Comparison of ENCODE assay signal across 16 mouse cellular contexts in the genomic region with DNA sequence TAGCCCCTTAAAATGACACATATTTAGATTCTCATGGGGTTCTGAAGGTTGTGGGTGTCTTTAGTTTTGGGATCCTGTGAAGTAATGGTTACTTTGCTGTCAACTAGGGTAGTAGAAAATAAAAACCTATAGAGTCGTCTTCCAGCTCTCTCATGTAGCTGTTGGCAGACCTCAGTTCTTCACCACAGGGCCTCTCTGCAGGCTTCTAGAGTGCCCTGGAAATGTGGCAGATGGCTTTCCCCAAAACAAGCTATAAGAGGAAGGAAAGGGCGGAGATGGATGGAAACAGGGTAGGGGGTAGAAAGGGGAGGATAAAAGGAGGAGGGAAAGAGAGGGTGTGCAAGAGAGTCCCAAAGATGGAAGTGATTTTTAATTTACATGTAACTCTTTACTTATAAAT.
DNase-seq lines count a peak whose midpoint lies in the region; ATAC-seq lines count a peak whose summit lies in the region.
"Had no signal": no experiment of that assay in that cellular context is flagged by ENCODE, and none has a peak within 500 bp of the region (broad histone marks: within the 10 kb centered on the region; RNA-seq: fewer than 3 reads in every experiment).

No protein-coding gene starts in this region.

- ATAC-seq in cerebellum, adult (ENCODE audit: insufficient number of reproducible peaks, low FRiP score, low TSS enrichment), result peak; percentile 81
- no peak for ATAC-seq in granulocyte monocyte progenitor cell, adult 5-6 weeks (replicated peaks; ENCODE audit: poor library complexity, severe bottlenecking)
- ATAC-seq: forebrain, embryonic 14.5 days; inflammation-experienced regulatory T-cells, adult 6 months; intestine, postnatal 0 days had no signal

- DNase-seq in cerebellum, adult 11-12 months, result peak; percentile 92
- DNase-seq in cerebellum, adult 9-10 months, result peak; percentile 96
- peak; percentile 83 to 86 for DNase-seq in cerebellum, postnatal 25 days
- DNase-seq in frontal cortex, adult 2 months (ENCODE audit: extremely low spot score in 1 of 2, low spot score in 1 of 2), result no peak
- DNase-seq in urinary bladder, postnatal 10 days (ENCODE audit: low spot score), result no peak
- DNase-seq: adrenal gland, adult 2 months; adrenal gland, postnatal 25 days; embryo, embryonic 11 days; gastrocnemius, postnatal 10 days; heart, adult 2 months; kidney, adult 8-10 months had no signal

Comparison
In these comparisons a context has a peak if more than half of its experiments do, and no peak if none do; other contexts are left out.
1. DNase-seq: peak in cerebellum, adult 11-12 months (single experiment), cerebellum, adult 9-10 months (single experiment) and cerebellum, postnatal 25 days (2 of 2); none in frontal cortex, adult 2 months (0 of 2) and urinary bladder, postnatal 10 days (single experiment).